Mouse (Mus musculus): ENCODE measurements around the gene Vmn2r32. TPM values are rescaled to one million over a fixed set of nuclear protein-coding genes. Genes with fewer than 3 reads are reported as not detected.
"Not testable (repeated sequence)": the region's sequence is repeated elsewhere in the genome, so short reads cannot be mapped to it uniquely, and the experiment has no call there.

Vmn2r32 gene
- polyA plus RNA-seq (2016; fragmentation: Nextera tagmentation; extraction: Ambion mirVana): not detected in 2 replicates

- H3K27ac ChIP-seq; H3K4me3 ChIP-seq; H3K36me3 ChIP-seq; H3K4me1 ChIP-seq; H3K27me3 ChIP-seq (ENCODE audit: low read depth, poor library complexity, severe bottlenecking); H3K9me3 ChIP-seq (replicated peaks); DNase-seq (ENCODE audit: low spot score): not testable (repeated sequence)
- 49% methylated on average over 2 of the region's 2 CpGs for WGBS
Measured at GRCm38 (mm10) chr7:7479918-7480317, at the start of gene Vmn2r32. Vmn2r32 (minus strand) TSS chr7:7480018.

Other genes with a start within 250 kb of the Vmn2r32 start
- gene Vmn2r29, start 232.7 kb downstream of the Vmn2r32 start, polyA plus RNA-seq (2016; fragmentation: Nextera tagmentation; extraction: Ambion mirVana): 0.28 TPM in 2 replicates
- 1.8 and 2.4 TPM in 2 replicates for gene Gm45844, start 201.7 kb downstream of the Vmn2r32 start, polyA plus RNA-seq (2016; fragmentation: Nextera tagmentation; extraction: Ambion mirVana)
- 23.5 and 32.6 TPM in 2 replicates for gene Clcn4, start 179.2 kb downstream of the Vmn2r32 start, polyA plus RNA-seq (2016; fragmentation: Nextera tagmentation; extraction: Ambion mirVana)
- not detected in 2 replicates for gene Vmn2r30, start 142.4 kb downstream of the Vmn2r32 start, polyA plus RNA-seq (2016; fragmentation: Nextera tagmentation; extraction: Ambion mirVana)
- not detected in 2 replicates for gene Gm45783, start 105.4 kb downstream of the Vmn2r32 start, polyA plus RNA-seq (2016; fragmentation: Nextera tagmentation; extraction: Ambion mirVana)
- gene Vmn2r31, start 80.3 kb downstream of the Vmn2r32 start, polyA plus RNA-seq (2016; fragmentation: Nextera tagmentation; extraction: Ambion mirVana): not detected in 2 replicates
- not detected in 2 replicates for gene Vmn2r33, start 86.8 kb upstream of the Vmn2r32 start, polyA plus RNA-seq (2016; fragmentation: Nextera tagmentation; extraction: Ambion mirVana)
- not detected in 2 replicates for gene Vmn2r34, start 209.5 kb upstream of the Vmn2r32 start, polyA plus RNA-seq (2016; fragmentation: Nextera tagmentation; extraction: Ambion mirVana)

All from limb, embryonic 10.5 days (tissue).